Mouse (Mus musculus) adrenal gland, postnatal 14 days (tissue): ENCODE results near the gene Slc45a2. TPM values are rescaled to one million over a fixed set of nuclear protein-coding genes. Genes with fewer than 3 reads are reported as not detected.

Source experiments
- DNase-seq: peaks from one replicate; pipeline ENCODE4 v3.0.0; 2021; ENCODE audit warnings: mixed read lengths
- total RNA-seq: library from RNA; stranded (reverse); gene quantifications from 2 replicates; pipeline ENCODE4 v1.2.3, GENCODE M21; 2021

The Slc45a2 gene
- total RNA-seq, 1 experiment from 2014 or later, result not detected

DNA sequence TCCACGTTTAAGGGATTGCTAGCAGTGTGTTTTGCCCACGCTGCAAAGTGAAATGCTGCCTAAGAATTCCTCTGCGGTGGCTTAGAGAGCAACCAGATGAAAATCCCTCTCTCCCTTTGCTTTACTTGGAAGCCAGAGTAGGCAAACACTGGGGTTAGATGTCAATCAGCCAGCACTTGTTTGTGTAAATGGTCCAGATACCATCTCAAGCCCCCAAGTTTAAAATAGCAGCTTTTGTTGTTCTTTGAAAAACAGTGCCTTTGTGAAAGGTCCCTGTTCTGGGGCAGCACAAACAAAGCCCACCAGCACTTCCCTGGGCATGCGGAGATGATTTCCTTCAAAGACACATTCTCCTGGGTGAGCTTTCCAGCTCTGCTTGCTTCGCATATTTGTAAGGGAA is 65.8 kb downstream of the Slc45a2 start:
- no peak for DNase-seq

DNA sequence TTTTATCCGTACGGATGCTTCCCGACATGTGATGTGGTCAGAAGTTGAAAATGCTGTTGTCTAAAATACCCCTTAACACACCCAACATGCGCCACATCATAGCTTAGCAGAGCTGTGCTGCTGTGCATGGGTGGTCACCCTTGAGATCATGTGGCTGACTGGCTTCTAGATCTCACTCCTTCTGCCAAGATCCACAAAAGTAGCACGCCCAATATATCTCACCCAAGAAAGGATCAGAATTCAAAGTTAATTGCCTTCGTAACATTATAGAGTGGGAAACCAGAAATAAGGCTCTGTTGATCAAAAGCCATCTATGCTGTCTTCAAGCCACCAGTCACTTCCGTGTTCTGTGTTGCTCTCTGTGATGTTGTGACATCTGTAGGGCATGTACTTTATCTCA is 67.4 kb downstream of the Slc45a2 start:
- no peak for DNase-seq

DNA sequence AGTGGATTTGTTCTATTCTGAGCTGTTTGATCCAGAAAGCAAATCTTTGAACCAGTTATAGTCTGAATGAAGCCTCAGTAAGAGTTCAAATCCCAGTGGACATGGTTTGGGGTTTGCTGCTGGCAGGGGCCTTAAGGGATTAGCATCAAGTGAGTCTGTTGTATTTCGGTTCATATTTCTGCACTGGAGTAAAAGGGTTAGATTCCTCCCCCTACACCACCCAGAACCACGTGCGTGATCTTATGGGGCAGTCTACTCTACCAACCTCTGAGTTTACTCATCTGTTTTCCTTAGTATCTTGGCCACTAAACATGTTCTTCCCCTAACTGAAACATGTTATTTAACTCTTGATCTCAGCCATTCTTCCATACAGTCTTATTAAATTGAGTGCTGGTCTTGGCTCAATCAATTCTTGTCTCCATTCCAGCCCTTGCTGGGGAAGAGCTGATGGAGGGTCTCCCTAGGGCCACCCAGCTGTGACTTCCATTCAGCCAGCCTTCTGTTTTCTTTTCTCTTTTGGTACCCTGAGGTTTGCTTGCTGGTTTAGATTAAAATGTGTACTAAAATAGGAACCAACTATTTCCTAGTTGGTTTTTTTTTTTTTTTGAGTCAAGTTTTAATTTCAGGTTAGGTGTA is 75.3 kb downstream of the Slc45a2 start:
- DNase-seq, result no peak

Other genes with a start within 250 kb of the Slc45a2 start
- gene C1qtnf3, start 48.4 kb upstream of the Slc45a2 start, total RNA-seq, result 1.5 and 2.1 TPM in 2 replicates
- gene Amacr, start 19.0 kb upstream of the Slc45a2 start, total RNA-seq, result 33.4 and 37.0 TPM in 2 replicates
- not detected in 2 replicates for gene Rxfp3, start 37.3 kb downstream of the Slc45a2 start, total RNA-seq
- gene Adamts12, start 64.1 kb downstream of the Slc45a2 start, total RNA-seq, result 16.4 and 16.6 TPM in 2 replicates